Mouse (Mus musculus) thymus, postnatal 0 days (tissue): ENCODE results near the gene Dcaf17. TPM values are rescaled to one million over a fixed set of nuclear protein-coding genes. Genes with fewer than 3 reads are reported as not detected.
A peak's percentile ranks its signal among the peaks of the same experiment; 100 is the strongest.

Experiments
- DNase-seq: peaks from one replicate; pipeline ENCODE4 v3.0.0-alpha.2; 2015; ENCODE audit warnings: low spot score
- polyA plus RNA-seq: library from polyadenylated mRNA; unstranded; fragments of >200 nt; fragmentation: Nextera tagmentation; extraction: Ambion mirVana; gene quantifications from 2 replicates; pipeline ENCODE4 v1.2.1, GENCODE M21; 2015

Dcaf17 gene
- polyA plus RNA-seq, 1 experiment from 2014 or later = 47.7 TPM

DNA sequence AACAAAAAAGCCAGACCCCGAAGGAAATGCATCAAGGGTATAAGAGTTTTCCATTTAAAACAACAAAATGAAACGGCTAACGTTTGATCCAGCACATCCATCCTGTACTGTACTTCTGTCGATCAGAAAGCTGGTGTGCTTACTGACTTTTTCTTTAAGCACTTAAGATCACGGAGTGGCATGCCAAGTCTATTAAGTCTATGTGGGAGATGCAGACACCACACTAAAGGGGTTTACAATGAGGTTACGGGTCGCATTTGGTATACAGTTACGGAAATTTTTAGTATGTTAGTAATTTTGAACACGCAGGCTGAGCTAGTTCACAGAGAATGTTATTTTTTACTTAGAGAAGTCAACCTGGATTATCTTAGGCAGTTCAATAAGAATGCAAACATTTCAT is 412 bp upstream of the Dcaf17 start:
- DNase-seq = peak; percentile 49

DNA sequence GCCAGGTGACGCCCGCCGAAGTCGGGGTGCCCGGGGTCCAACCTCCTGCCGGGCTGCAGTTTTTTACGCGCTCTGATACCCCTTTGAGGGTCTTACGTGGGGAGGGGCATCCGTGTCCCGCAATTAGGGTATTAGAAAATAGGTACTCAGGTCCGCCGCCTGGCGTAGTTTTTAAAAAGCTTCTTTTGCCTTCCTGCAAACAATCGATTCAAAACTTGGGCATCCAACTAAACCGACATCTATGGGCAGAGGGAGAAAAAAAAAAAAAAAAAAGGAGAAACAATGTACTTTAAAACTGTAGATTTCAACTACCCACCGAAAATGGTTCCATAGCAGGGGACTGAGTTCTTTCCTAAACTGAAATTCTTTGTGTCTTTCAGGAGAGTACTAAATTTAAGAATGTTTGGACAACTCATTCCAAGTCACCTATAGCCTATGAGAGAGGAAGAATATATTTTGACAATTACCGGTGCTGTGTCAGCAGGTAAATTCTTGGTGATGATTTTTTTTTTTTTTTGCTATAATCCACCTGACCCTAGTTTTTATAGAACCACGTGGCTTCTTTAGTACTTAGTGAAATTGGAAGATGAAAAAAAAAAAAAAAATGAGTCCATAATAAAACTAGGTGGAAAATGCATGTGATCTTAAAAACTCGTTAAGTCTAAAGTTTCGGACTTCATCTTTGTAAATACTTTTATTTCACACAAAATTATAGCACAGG is 1.1 kb downstream of the Dcaf17 start:
- DNase-seq = no peak

DNA sequence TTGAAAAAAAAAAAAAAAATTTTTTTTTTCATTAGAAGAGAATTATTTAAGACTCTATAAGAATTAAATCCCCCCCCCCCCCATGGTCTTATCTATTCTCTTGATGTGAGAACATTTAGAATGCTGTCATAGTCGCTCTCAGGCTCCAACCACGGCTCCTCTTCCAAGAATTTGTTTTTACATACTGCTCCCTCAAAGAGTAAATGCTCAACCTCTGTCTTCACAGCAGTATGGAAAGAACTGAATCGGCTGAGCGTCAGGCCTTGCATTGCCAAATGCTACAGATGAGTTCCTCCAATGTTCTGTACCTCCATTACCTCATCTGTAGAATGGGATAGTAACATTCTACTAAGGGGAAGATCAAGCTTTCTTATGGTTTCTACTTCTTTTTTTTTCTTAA is 16.5 kb downstream of the Dcaf17 start:
- no peak for DNase-seq

DNA sequence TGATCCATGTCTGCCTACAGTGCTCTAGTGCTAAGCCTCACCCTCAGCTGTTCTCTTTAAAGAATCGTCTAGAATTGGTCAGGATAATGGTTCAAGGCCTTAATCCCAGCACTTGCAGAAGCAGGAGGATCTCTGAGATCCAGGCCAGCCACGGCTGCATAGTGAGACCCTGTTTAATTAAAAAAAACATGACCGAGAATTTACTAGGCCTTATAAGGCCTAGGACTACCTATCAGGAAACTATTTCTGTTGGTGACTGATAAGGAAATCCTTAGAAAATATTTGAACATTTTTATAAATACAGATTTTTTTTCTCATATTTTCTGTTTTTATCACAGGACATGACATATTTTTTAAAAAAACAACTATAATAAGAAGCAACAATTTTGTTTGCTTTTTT is 18.2 kb downstream of the Dcaf17 start:
- DNase-seq = no peak

DNA sequence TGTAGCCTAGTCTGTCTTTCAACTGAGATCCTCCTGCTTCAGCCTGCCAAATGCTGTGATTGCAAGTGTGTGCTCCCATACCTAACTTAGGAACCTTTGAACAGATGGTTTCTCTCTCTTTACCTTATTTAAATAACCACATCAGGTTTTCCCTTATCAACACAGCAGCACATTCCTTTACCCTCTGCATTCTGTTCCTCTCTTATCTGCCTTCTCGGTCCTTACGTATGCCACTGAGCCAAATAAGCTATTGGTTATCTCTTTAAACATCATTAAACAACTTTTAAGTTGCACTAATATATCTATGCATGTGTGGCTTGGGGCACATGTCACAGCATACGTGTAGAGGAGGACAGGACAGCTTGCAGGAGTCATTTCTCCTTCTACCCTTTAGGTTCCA is 18.7 kb downstream of the Dcaf17 start:
- no peak for DNase-seq

DNA sequence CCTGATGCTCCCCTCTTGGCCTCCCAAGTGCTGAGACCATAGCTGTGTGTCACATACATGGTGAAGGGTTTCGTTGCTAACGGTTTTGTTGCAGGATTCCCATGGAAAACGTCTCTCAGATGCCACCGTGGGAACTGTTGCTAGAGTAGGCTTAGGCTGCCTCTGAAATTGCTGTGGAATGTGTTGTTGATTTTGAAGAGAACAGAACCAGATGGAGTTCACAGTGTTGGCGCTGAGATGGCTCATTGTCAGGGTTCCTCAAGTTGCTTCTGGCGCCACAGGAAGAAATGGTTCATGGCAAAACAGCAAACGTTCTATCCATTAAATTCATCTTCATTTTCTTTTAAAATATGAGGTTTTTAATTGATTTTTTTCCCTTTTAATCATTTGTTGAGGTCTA is 27.3 kb downstream of the Dcaf17 start:
- DNase-seq = no peak

DNA sequence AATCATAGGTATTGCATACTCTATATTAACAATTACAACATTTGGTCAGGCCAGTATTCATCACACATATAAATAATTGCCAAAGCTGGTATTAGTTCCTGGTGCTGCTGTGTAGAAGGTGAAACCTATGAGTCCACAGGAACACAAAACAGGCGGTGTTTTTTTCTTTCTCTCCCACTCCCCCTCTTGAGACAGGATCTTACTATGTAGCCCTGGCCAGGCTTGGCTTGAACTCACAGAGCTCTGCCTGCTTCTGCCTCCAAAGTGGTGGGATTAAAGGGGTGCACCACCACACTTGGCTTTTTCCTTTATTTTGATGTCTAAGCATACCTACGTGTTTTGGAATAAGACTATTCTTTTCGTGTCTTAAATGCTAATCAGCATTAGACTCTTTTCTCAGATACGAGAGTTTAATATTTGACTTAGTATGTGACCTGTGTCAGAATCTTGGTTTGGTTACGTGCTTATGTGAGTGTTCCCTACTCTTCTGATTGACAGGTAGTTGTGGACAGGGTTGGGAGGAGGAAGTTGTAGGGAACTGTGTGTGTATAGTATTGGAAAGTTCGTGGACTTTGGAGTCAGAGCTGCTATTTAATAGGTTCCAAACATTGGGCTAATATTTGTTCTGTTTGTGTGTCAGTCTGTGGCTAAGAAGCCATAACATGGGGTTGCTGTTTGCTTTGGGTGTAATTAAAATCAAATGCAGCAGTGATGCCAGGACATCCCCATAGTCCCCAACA is 28.5 kb downstream of the Dcaf17 start:
- DNase-seq = no peak

DNA sequence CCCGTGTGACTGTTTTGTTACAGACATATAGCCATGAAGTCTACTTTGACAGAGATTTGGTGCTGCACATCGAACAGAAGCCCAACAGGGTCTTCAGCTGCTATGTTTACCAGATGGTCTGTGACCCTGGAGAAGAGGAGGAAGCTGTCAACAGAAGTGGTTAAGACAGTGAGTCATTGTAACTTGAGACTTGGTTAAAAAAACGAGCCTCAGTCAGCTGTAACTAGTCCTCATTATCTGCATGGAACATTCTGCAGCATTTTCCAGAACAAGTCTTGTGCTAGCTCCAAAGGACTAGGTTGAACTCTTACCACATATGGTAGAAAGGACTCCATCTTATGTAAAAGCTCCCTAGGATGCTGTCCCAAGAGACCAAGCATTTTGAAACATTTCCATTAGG is 34.6 kb downstream of the Dcaf17 start:
- DNase-seq = no peak

DNA sequence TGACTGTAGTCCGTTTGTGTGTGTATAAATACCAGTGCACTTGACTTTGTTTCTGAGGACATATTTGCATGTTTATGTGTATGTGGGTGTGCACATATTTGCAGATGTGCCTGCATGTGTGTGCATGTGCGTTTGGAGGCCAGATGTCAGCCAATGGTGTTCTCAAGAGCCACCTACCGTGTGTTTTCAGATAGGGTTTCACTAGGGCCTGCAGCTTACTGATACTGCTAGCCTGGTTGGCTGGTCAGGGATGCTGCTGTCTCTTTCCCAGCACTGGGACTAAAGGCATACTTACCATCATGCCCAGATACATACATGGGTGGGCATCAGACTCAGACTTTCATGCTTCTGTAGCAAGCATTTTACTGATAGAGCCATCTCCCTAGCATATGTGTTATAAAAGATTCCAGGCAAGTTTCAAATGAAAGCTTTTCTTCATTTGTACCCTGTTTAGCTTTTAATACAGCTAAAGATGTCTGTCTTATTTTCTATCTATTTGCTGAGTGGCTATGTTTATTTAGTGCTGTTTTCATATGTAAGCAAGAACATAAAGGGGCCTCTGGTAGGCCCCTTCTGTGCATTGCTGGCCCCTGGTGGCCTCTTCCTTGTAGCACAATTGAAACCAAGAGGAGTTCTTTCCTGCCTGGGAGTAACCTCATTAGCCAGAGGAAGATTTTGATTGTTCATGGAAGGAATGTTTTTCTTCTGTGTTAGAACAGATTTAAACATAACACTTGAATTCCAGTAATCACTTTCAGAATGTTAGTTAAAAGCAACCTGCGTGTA is 35.7 kb downstream of the Dcaf17 start:
- DNase-seq = peak; percentile 54

DNA sequence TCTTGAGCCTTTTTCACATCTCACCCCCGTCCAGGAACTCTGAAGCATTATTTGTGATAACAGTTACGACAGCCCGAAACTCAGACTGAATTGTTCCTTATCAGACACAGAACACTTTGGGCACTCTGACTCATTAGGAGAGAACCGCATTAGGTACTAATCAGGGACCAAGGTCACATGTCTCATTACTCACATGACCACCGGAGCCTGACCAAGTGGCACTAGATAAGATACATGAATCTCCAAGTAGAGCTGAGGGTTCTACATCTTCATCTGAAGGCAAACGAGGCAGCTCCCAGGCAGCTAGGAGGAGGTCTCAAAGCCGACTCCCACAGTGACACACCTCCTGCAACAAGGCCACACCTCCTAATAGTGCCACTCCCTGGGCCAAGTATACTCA is 41.0 kb downstream of the Dcaf17 start:
- DNase-seq = no peak

DNA sequence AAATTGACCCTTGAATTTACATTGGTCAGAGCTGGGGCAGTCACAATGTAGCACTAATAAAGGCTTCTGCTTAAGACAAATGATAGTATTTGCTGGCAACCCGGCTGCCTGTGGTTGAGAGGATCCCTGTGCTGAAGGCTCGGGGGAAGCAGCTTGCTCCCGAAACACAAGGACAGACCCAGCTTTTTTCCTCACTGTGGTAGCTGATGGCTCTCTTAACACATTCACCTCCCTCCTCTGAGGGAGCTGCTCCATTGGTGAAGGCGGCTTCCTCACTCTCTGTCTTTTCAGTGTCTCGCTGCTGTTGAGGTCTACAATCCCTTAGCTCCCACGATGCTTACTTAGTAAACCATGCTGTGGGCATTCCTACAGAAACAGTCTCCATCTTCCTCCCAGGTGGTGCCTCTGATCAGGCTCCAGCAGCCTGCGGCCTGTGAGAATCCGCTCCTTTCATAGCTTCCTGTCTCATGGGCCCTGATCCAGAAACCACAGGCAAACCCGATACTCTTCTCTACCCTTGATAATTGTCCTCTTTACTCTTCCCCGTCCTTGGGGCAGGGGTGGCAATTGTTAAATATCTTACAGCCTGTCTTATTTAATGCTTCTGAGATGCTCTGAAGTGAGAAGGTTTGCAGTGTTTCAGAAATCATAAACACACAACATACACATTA is 47.6 kb downstream of the Dcaf17 start:
- no peak for DNase-seq

DNA sequence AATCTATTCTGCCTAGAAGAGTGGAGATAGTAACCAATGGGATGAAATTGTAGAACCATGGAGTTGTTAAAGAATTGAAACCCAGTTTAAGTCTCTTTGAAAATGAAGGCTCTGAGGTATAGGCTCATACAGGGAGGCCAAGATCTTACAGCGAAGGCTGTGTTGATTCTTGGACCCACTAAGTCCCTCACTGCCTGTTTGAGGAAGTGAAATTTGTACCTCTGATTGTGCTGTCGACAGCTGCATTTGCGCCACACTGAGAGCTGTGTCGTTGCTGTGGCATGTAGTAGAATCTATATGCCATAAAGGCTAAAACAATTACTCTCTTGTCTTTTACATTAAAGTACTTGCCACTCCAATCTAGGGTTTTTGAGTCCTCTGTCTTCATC is 48.2 kb downstream of the Dcaf17 start:
- no peak for DNase-seq

DNA sequence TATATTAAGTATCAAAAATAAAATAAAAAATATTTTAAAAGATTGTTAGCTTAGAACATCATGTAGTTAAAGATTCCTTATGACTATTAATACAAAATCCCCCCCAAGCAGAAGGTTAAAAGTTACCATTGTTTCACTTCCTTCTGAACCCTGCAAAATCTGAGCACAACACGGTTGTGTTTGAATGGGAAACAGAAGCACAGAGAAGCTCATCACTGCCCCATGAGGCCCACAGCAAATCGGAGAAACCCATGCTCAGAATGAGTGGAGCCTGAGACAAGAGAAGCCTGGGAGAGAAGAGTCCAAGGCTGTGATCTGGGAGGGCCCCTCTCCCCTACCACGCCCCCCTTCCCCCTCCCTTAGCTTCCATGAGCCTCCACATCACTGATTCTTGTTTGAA is 49.6 kb downstream of the Dcaf17 start:
- DNase-seq = no peak

DNA sequence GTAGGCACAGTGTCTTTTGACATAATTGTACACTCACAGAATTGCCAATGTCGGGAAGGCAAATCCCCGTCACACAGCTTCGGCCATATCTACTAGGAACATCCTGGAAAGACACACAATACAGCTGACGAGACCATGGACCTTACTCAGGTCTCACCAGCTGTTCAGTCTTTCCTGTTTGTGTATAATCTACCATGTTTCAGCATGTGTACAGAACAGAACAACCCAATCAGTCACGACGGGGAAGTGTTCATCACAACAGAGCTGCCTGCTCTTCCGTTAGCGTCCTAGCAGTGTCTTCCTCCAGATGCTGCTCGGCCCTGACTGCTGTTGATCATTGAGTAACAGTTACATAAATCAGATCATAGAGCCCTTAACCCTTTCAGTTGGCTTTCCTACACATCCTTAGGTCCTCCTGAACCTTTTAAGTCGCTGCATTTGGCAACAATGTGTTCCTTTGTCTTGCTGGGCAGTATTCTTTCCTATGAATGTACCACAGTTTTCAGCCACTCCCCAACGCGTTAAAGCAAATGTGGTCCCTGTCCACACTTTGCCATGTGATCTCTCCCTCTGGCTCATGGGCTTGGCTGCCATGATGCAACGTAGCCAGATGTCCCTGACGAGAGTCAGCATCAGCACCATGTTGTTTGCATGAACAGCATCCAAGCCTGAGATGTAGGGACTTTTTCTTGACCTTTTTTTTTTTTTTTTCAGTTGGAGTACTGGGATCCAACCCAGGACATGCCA is 50.5 kb downstream of the Dcaf17 start:
- no peak for DNase-seq

DNA sequence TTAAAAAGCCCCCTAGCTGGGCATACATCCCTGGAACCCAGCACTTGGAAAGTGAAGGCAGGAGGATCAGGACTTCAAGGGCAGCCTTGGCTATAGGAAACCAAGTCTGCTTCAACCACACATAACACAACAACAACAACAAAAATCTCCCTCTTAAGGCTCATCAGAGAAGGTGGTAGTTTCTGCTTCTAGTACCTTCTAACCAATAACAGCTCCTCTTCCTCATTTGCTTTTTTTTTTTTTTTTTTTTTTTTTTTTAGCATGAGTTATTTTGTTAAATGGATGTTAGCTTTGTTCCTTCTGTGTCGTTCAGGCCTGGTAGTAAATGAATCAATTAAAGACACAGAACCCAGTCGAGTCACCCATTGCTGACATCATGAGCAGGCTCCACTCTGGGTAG is 52.1 kb downstream of the Dcaf17 start:
- no peak for DNase-seq

DNA sequence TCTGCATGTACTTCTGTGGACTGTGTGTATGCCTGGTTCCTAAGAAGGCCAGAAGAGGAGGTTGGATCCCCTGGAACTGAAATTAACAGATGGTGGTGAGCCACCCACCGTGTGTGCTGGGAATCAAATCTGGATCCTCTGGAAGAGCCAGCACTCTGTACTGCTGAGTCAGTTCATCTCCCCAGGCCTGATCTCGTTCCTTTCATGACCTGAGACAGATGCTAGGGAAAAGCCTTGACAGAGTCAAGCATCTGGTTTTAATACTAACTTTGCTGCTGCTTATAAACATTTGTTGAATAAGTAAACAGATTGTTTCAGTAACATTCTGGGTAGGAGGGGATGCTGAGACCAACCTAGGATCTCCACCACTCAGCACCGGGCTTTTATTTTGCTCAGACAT is 53.4 kb downstream of the Dcaf17 start:
- DNase-seq = no peak

DNA sequence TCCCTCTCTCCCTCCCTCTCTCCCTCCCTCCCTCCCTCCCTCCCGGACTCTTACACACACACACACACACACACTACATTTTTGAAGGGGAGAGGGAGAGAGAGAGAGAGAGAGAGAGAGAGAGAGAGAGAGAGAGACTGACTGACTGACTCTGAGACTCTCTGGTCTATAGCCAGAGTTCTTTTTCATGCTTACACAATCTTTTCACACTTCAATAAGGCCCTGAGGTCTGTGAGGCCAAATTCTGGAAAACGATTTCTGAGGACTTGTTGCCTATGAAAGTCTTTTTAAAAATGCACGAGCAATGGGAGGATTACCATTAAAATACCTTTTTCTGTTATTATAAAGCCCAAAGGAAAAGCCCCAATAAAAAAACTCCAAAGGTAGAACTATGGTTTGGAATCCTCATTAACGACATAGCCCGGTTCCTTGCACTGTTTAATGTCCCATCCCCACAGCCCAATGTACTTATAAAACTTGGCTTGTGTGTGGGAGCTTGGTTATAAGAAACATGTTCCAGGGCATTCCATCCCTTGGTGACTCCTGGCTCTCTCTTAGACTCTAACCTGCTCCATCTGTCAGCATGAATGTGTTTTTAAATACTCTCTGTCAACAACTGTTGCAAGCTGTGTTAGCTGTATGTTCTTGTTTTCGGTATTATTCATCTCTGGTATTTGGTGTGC is 58.5 kb downstream of the Dcaf17 start:
- DNase-seq = no peak

DNA sequence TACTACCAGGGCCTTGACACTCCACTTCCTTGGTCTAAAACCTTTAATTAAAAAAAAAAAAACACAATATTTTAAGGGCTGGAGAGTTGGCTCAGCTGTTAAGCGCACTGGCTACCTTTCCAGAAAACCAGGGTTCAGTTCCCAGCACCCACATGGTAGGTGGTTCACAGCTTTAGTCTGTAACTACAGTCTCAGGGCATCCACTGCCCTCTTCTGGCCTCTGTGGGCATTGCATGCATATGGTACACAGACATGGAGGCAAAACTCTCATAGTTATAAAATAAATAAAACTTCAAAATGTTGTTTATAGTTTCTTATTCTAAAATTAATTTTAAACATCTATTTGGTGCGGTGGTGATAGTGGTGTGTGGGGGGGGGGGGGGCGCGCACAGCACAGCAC is 61.0 kb downstream of the Dcaf17 start:
- DNase-seq = no peak

DNA sequence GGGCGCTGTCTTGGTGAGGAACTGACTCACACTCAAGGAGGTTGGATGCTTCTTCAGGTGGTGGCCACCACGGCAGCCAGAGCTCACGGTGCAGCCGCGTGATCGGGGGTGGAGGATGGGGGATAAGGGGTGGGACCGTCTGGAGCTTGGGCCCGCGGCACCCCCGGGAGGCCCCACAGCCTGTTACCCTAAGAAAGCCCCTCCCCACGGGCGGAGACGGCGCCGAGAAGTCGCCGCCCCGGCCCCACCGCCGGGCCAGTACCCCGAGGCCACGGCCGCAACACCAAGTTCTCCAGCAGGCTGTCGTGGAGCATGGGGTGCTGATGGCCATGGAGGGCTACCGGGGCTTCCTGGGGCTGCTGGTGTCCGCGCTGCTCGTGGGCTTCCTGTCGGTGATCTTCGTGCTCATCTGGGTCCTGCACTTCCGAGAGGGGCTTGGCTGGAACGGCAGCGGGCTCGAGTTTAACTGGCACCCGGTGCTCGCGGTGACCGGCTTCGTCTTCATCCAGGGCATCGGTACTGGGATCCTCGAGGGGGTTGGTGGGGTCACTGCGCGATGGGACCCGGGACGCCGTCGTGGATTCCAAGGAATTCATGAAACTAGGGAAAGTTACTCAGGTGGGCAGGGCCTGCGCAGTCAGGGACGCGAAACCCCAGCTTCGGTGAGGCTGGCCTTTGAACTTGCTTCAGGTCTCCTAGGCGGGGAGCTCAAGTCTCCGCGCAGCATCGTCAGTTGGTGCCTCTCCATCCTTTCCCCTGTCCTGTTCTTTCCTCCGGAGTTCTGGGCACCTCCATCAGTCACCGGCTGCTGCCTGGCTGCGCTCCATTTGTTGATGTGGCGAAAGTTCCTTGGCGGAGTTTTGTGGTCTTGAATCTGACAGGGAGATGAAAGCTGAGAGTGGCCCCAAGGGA is 62.9 kb downstream of the Dcaf17 start, which contains the start of gene Cybrd1:
Gene Cybrd1 (plus strand): TSS at position 127 of the 912 bp plus-strand sequence.
- DNase-seq = peak; percentile 37
